Mouse (Mus musculus): ENCODE results near the gene Rnf144a.

- no peak for TF ChIP-seq CTCF (IDR thresholded peaks at IDR 0.05; ENCODE audit: low read depth)
- TF ChIP-seq EP300 (IDR thresholded peaks at IDR 0.05; ENCODE audit: low read depth), result no peak
These were observed 24.3 kb upstream of the Rnf144a start for GRCm38 (mm10) chr12:26439366-26439765.
